ENCODE assay signal across 9 mouse cellular contexts in the genomic region with DNA sequence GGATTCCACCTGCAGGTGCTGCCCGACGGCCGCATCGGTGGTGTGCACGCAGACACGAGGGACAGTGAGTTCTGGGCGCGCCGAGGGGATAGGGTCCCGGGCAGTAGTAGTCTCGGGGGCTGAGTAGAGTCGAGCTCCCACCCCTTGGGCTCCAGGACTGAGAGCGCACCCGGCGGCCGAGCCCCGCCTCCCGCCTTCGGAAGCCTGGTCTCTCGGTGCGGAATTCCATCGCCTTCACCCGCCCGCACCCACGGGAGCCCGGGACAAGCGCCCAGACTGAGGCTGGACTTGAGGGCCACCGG. TPM values are rescaled to one million over a fixed set of nuclear protein-coding genes. Genes with fewer than 3 reads are reported as not detected.
DNase-seq lines count a peak whose midpoint lies in the region; ATAC-seq and TF ChIP-seq lines count a peak whose summit lies in the region.
"Had no signal": no experiment of that assay in that cellular context is flagged by ENCODE, and none has a peak within 500 bp of the region (broad histone marks: within the 10 kb centered on the region; RNA-seq: fewer than 3 reads in every experiment).

No protein-coding gene starts in this region.

- intact Hi-C loops in heart, postnatal 36 days (cut with DNase I): no loop called here

- H3K9ac ChIP-seq in heart, embryonic 11.5 days (ENCODE audit: low read depth, low read length): no peak overlapping the region
- no peak overlapping the region for H3K9ac ChIP-seq in forebrain, embryonic 14.5 days (ENCODE audit: low read length)

- no peaks in the 10 kb centered on the region for H3K36me3 ChIP-seq in heart, embryonic 11.5 days (ENCODE audit: control insufficient read depth, insufficient read depth, low read length)
- H3K36me3 ChIP-seq in E14TG2a.4 (ENCODE audit: insufficient read depth, low read length): peaks cover 50% of the 10 kb centered on the region
- H3K36me3 ChIP-seq in forebrain, embryonic 14.5 days (ENCODE audit: control insufficient read depth, insufficient read depth, low read length): no peaks in the 10 kb centered on the region
- H3K36me3 ChIP-seq in midbrain, embryonic 10.5 days: no peaks in the 10 kb centered on the region

- no peak for ATAC-seq in heart, embryonic 11.5 days (replicated peaks; ENCODE audit: insufficient number of reproducible peaks, low FRiP score, low TSS enrichment)
- ATAC-seq in forebrain, embryonic 14.5 days: no peak

- H3K27me3 ChIP-seq in heart, embryonic 11.5 days (ENCODE audit: control insufficient read depth, insufficient read depth, low read length): peaks cover 80% of the 10 kb centered on the region
- H3K27me3 ChIP-seq in E14TG2a.4 (ENCODE audit: insufficient read depth, low read length): no peaks in the 10 kb centered on the region
- peaks cover 71% of the 10 kb centered on the region for H3K27me3 ChIP-seq in forebrain, embryonic 14.5 days (replicated peaks; ENCODE audit: control insufficient read depth, insufficient read depth, low read length)
- H3K27me3 ChIP-seq in midbrain, embryonic 10.5 days (ENCODE audit: low read depth, poor library complexity, severe bottlenecking): peaks cover 97% of the 10 kb centered on the region

- H3K4me1 ChIP-seq in heart, embryonic 11.5 days (ENCODE audit: control insufficient read depth, insufficient read depth, low read length): peaks cover 8% of the 10 kb centered on the region
- peaks cover 72% of the 10 kb centered on the region for H3K4me1 ChIP-seq in E14TG2a.4 (replicated peaks; ENCODE audit: low read depth, low read length)
- peaks cover 6% of the 10 kb centered on the region; the same call in 1 of the 2 replicates for H3K4me1 ChIP-seq in forebrain, embryonic 14.5 days (ENCODE audit: control insufficient read depth, insufficient read depth, low read length)
- H3K4me1 ChIP-seq in midbrain, embryonic 10.5 days: peaks cover 25% of the 10 kb centered on the region

- 1% methylated on average over 28 of the region's 28 CpGs for whole genome bisulfite sequencing in heart, embryonic 11.5 days (ENCODE audit: insufficient replicate concordance)
- under 1% methylated on average over 28 of the region's 28 CpGs for WGBS in forebrain, embryonic 14.5 days
- WGBS in midbrain, embryonic 10.5 days: 2% methylated on average over 28 of the region's 28 CpGs

- H3K9me3 ChIP-seq in heart, embryonic 11.5 days (replicated peaks; ENCODE audit: control insufficient read depth, low read length): no peaks in the 10 kb centered on the region
- H3K9me3 ChIP-seq in E14TG2a.4 (ENCODE audit: low read length): no peaks in the 10 kb centered on the region
- no peaks in the 10 kb centered on the region for H3K9me3 ChIP-seq in forebrain, embryonic 14.5 days (replicated peaks; ENCODE audit: control insufficient read depth, low read length)
- no peaks in the 10 kb centered on the region for H3K9me3 ChIP-seq in midbrain, embryonic 10.5 days (replicated peaks)

- H3K4me2 ChIP-seq in heart, embryonic 11.5 days: peak overlapping the region; percentile 40
- H3K4me2 ChIP-seq in forebrain, embryonic 14.5 days (ENCODE audit: low read length): peak overlapping the region; percentile 33

- H3K4me3 ChIP-seq in heart, embryonic 11.5 days (ENCODE audit: low read depth, low read length): peak overlapping the region; percentile 31
- peak overlapping the region; percentile 95 for H3K4me3 ChIP-seq in E14TG2a.4 (replicated peaks; ENCODE audit: low read length)
- H3K4me3 ChIP-seq in forebrain, embryonic 14.5 days (ENCODE audit: low read depth, low read length): peak overlapping the region; percentile 17
- H3K4me3 ChIP-seq in midbrain, embryonic 10.5 days: peak overlapping the region; percentile 42

- H3K27ac ChIP-seq in heart, embryonic 11.5 days (ENCODE audit: low read depth, low read length): no peak overlapping the region
- no peak overlapping the region for H3K27ac ChIP-seq in forebrain, embryonic 14.5 days (ENCODE audit: low read depth, low read length)
- H3K27ac ChIP-seq in midbrain, embryonic 10.5 days (replicated peaks): no peak overlapping the region; the same call in 1 of the 2 replicates

- TF ChIP-seq CTCF in E14TG2a.4 (conservative IDR thresholded peaks at IDR 0.05; ENCODE audit: low read length): no peak

- no peak for DNase-seq in heart, postnatal 36 days
- no peak for DNase-seq in forebrain, embryonic 14.5 days (ENCODE audit: low spot score)
- peak; percentile 30 for DNase-seq in midbrain, embryonic 10.5 days (ENCODE audit: low spot score)
- no peak for DNase-seq in thymus, adult 18-20 months
- no peak for DNase-seq in urinary bladder, adult 18-20 months (ENCODE audit: low spot score in 2 of 2)
- DNase-seq in ovary, postnatal 10 days (ENCODE audit: low spot score): no peak

RNA-seq across cellular contexts. Expression of a gene that starts 14.6 kb away (rescaled TPM):
- not detected in 2 replicates for polyA plus RNA-seq in heart, embryonic 11.5 days (2014; fragmentation: Nextera tagmentation; extraction: Ambion mirVana)
- not detected for total RNA-seq in heart, postnatal 36 days (2021)
- polyA plus RNA-seq in forebrain, embryonic 14.5 days (2014; fragmentation: Nextera tagmentation; extraction: Ambion mirVana): not detected in 2 replicates
- 0.07 TPM in 1 of 2 replicates, not detected in the other for polyA plus RNA-seq in midbrain, embryonic 10.5 days (2016; fragmentation: Nextera tagmentation; extraction: Ambion mirVana)
- total RNA-seq: layer of hippocampus, postnatal 10 days had no signal

RNA-seq across cellular contexts. Expression of a gene that starts 23.8 kb away (rescaled TPM):
- 0.19 TPM in 1 of 2 replicates, not detected in the other for polyA plus RNA-seq in heart, embryonic 11.5 days (2014; fragmentation: Nextera tagmentation; extraction: Ambion mirVana)
- total RNA-seq in heart, postnatal 36 days (2021): not detected
- polyA plus RNA-seq in forebrain, embryonic 14.5 days (2014; fragmentation: Nextera tagmentation; extraction: Ambion mirVana): 2.0 and 3.2 TPM in 2 replicates
- polyA plus RNA-seq in midbrain, embryonic 10.5 days (2016; fragmentation: Nextera tagmentation; extraction: Ambion mirVana): 2.9 TPM in 2 replicates
- total RNA-seq: layer of hippocampus, postnatal 10 days had no signal

RNA-seq across cellular contexts. Expression of a gene that starts 34.6 kb away (rescaled TPM):
- polyA plus RNA-seq in heart, embryonic 11.5 days (2014; fragmentation: Nextera tagmentation; extraction: Ambion mirVana): 0.11 and 0.13 TPM in 2 replicates
- not detected for total RNA-seq in heart, postnatal 36 days (2021)
- 28.1 and 36.3 TPM in 2 replicates for polyA plus RNA-seq in forebrain, embryonic 14.5 days (2014; fragmentation: Nextera tagmentation; extraction: Ambion mirVana)
- polyA plus RNA-seq in midbrain, embryonic 10.5 days (2016; fragmentation: Nextera tagmentation; extraction: Ambion mirVana): 96.3 and 110 TPM in 2 replicates
- total RNA-seq: layer of hippocampus, postnatal 10 days had no signal

RNA-seq across cellular contexts. Expression of a gene that starts 53.2 kb away (rescaled TPM):
- 17.1 and 21.2 TPM in 2 replicates for polyA plus RNA-seq in heart, embryonic 11.5 days (2014; fragmentation: Nextera tagmentation; extraction: Ambion mirVana)
- 10 to 100 TPM; 13.8 to 15.4 TPM for total RNA-seq in heart, postnatal 36 days (2021)
- polyA plus RNA-seq in forebrain, embryonic 14.5 days (2014; fragmentation: Nextera tagmentation; extraction: Ambion mirVana): 26.7 and 27.8 TPM in 2 replicates
- polyA plus RNA-seq in midbrain, embryonic 10.5 days (2016; fragmentation: Nextera tagmentation; extraction: Ambion mirVana): 30.7 and 34.4 TPM in 2 replicates

Comparison
In these comparisons a context has a peak if more than half of its experiments do, and no peak if none do; other contexts are left out.
1. H3K4me3 ChIP-seq: peak in every context shown above with its lines; median percentile 95 in E14TG2a.4; 42 in midbrain, embryonic 10.5 days; 31 in heart, embryonic 11.5 days; 17 in forebrain, embryonic 14.5 days.
2. RNA of a gene that starts 34.6 kb away (polyA plus RNA-seq): 96.3 to 110 TPM in midbrain, embryonic 10.5 days and 28.1 to 36.3 TPM in forebrain, embryonic 14.5 days; 0.11 to 0.13 TPM in heart, embryonic 11.5 days; every median in the first group is over 10 times any median in the second.